Mouse (Mus musculus): ENCODE results near the gene Bpifb1.
"Not testable (repeated sequence)": the region's sequence is repeated elsewhere in the genome, so short reads cannot be mapped to it uniquely, and the experiment has no call there.

Bpifb1 gene

GRCm38 (mm10) chr2:154211121-154211520 lies 20.5 kb downstream of the Bpifb1 start:
- in situ Hi-C loops (cut with MboI, MseI) = loop anchor here (5.0 kb wide), 1 partner anchor 166 kb away; no protein-coding TSS in a partner anchor

- in situ Hi-C loops (cut with MboI, MseI) = loop anchor here (5.0 kb wide), 1 partner anchor 165 kb away; no protein-coding TSS in a partner anchor
Observed at GRCm38 (mm10) chr2:154211881-154212280, 21.3 kb downstream of the Bpifb1 start.

GRCm38 (mm10) chr2:154215191-154215590 lies 24.6 kb downstream of the Bpifb1 start:
- in situ Hi-C loops (cut with MboI, MseI) = loop anchor here (5.0 kb wide), 1 partner anchor 77 kb away; no protein-coding TSS in a partner anchor

GRCm38 (mm10) chr2:154219950-154220349 lies 29.3 kb downstream of the Bpifb1 start:
- in situ Hi-C loops (cut with MboI, MseI) = loop anchor here (5.0 kb wide), 1 partner anchor 72 kb away; no protein-coding TSS in a partner anchor

- in situ Hi-C loops (cut with MboI, MseI) = no loop called here
Observed at GRCm38 (mm10) chr2:154223265-154223916, 32.8 kb downstream of the Bpifb1 start, which contains the start of gene Bpifb5. Gene Bpifb5, plus strand, starts transcription at chr2:154223742.

- in situ Hi-C loops (cut with MboI, MseI) = no loop called here
Observed at GRCm38 (mm10) chr2:154223917-154224273, 33.3 kb downstream of the Bpifb1 start.

- in situ Hi-C loops (cut with MboI, MseI) = no loop called here
Observed at GRCm38 (mm10) chr2:154226991-154227390, 36.4 kb downstream of the Bpifb1 start.

GRCm38 (mm10) chr2:154227830-154228229 lies 37.2 kb downstream of the Bpifb1 start:
- in situ Hi-C loops (cut with MboI, MseI) = no loop called here

GRCm38 (mm10) chr2:154233426-154233825 lies 42.8 kb downstream of the Bpifb1 start:
- in situ Hi-C loops (cut with MboI, MseI) = no loop called here

- in situ Hi-C loops (cut with MboI, MseI) = no loop called here
Observed at GRCm38 (mm10) chr2:154240771-154241170, 50.2 kb downstream of the Bpifb1 start.

GRCm38 (mm10) chr2:154242726-154243125 lies 52.1 kb downstream of the Bpifb1 start:
- in situ Hi-C loops (cut with MboI, MseI) = not testable (repeated sequence)

GRCm38 (mm10) chr2:154243356-154244036 lies 52.9 kb downstream of the Bpifb1 start:
- in situ Hi-C loops (cut with MboI, MseI) = no loop called here

- in situ Hi-C loops (cut with MboI, MseI) = no loop called here
Observed at GRCm38 (mm10) chr2:154245322-154245721, 54.7 kb downstream of the Bpifb1 start.

- in situ Hi-C loops (cut with MboI, MseI) = loop anchor here (5.0 kb wide), 1 partner anchor 52 kb away; the partner anchor contains the start of gene Bpifb9b
Observed at GRCm38 (mm10) chr2:154255254-154255653, 64.6 kb downstream of the Bpifb1 start.

GRCm38 (mm10) chr2:154255770-154256169 lies 65.2 kb downstream of the Bpifb1 start:
- in situ Hi-C loops (cut with MboI, MseI) = loop anchor here (5.0 kb wide), 1 partner anchor 52 kb away; the partner anchor contains the start of gene Bpifb9b

- in situ Hi-C loops (cut with MboI, MseI) = loop anchor here (5.0 kb wide), 1 partner anchor 50 kb away; the partner anchor contains the start of gene Bpifb9b
Observed at GRCm38 (mm10) chr2:154257554-154257953, 66.9 kb downstream of the Bpifb1 start, which contains the start of gene Bpifb9a. Gene Bpifb9a, plus strand, starts transcription at chr2:154257854.

- in situ Hi-C loops (cut with MboI, MseI) = not testable (repeated sequence)
Observed at GRCm38 (mm10) chr2:154264397-154264796, 73.8 kb downstream of the Bpifb1 start.

All from T-helper 2 cell (primary cell).